Mouse (Mus musculus) thymus, adult 2 months (tissue): ENCODE measurements at regions not wholly inside any gene's neighbourhood (a gene's known extent, or its start where the extent isn't known, plus 50 kb on each side); places are given as distances from the start of the nearest gene placed in this dataset.

Experiments used
- DNase-seq: peaks from one replicate; pipeline ENCODE4 v3.0.0; 2021
- H3K27ac ChIP-seq: fragments of 200-500 bp; 2 replicates; pipeline ENCODE4 v1.5.1; 2012; ENCODE audit warnings: low read length, control low read depth; ENCODE audit not compliant: control insufficient read depth, insufficient read depth
- H3K27me3 ChIP-seq: fragments of 200-500 bp; 2 replicates; pipeline ENCODE4 v1.6.1; 2012; ENCODE audit warnings: mild to moderate bottlenecking, low read length, moderate library complexity, mixed read lengths; ENCODE audit not compliant: control insufficient read depth, insufficient read depth
- H3K36me3 ChIP-seq: fragments of 200-500 bp; 2 replicates; pipeline ENCODE4 v1.6.1; 2012; ENCODE audit warnings: mild to moderate bottlenecking, low read length, moderate library complexity; ENCODE audit not compliant: control insufficient read depth, insufficient read depth
- H3K4me1 ChIP-seq: fragments of 200-500 bp; replicated peaks from 2 replicates; pipeline ENCODE4 v1.6.1; 2012; ENCODE audit warnings: low read length; ENCODE audit not compliant: control insufficient read depth, insufficient read depth
- H3K4me3 ChIP-seq: fragments of 200-500 bp; 2 replicates; pipeline ENCODE4 v1.5.1; 2012; ENCODE audit warnings: mild to moderate bottlenecking, low read length, control low read depth, moderate library complexity; ENCODE audit not compliant: control insufficient read depth, insufficient read depth
- CTCF ChIP-seq: fragments of 200-500 bp; IDR thresholded peaks from 2 replicates; pipeline ENCODE4 v1.5.1; 2012; ENCODE audit warnings: mild to moderate bottlenecking, control low read depth, low read length, moderate library complexity, borderline replicate concordance; ENCODE audit not compliant: control insufficient read depth, poor library complexity, insufficient read depth; ENCODE audit errors: extremely low read depth
- POLR2A ChIP-seq: fragments of 200-500 bp; IDR thresholded peaks from 2 replicates; pipeline ENCODE4 v1.6.1; 2012; ENCODE audit warnings: mild to moderate bottlenecking, low read length, control low read depth, moderate library complexity; ENCODE audit not compliant: control insufficient read depth, poor library complexity, insufficient read depth; ENCODE audit errors: extremely low read depth
- WGBS: fragments of 180-500 bp; shearing (Covaris S2); methylation state at CpG from one replicate; pipeline ENCODE4 v1.1.7; 2018; 5-methylcytosine and 5-hydroxymethylcytosine counted together

- Histone ChIP-seq H3K27ac (no peak overlapping the region), H3K36me3 (no peaks in the 10 kb centered on the region), H3K4me1 (peaks cover 6% of the 10 kb centered on the region), H3K4me3 (no peak overlapping the region), H3K27me3 (no peaks in the 10 kb centered on the region; the same call in 1 of the 2 replicates)
- TF ChIP-seq CTCF (no peak), POLR2A (no peak)
- WGBS = 90% methylated on average over 4 of the region's 4 CpGs
- no peak for DNase-seq
These were observed 59.4 kb upstream of the Ifne start for GRCm38 (mm10) chr4:88939397-88939796.

GRCm38 (mm10) chr4:88938712-88939032 lies 58.7 kb upstream of the Ifne start:
- 28% methylated on average over 11 of the region's 11 CpGs for WGBS
- TF ChIP-seq CTCF = no peak
- no peak for TF ChIP-seq POLR2A
- DNase-seq = no peak
- Histone ChIP-seq H3K4me1 (peaks cover 6% of the 10 kb centered on the region), H3K27me3 (no peaks in the 10 kb centered on the region; the same call in 1 of the 2 replicates), H3K4me3 (peak overlapping the region; percentile 10; the same call in 1 of the 2 replicates), H3K36me3 (no peaks in the 10 kb centered on the region), H3K27ac (no peak overlapping the region)

- TF ChIP-seq CTCF (no peak), POLR2A (no peak)
- DNase-seq = peak; percentile 42
- Histone ChIP-seq H3K4me1 (peaks cover 6% of the 10 kb centered on the region), H3K27ac (no peak overlapping the region), H3K36me3 (no peaks in the 10 kb centered on the region), H3K4me3 (peak overlapping the region; percentile 37), H3K27me3 (no peaks in the 10 kb centered on the region; the same call in 1 of the 2 replicates)
- WGBS = under 1% methylated on average over 93 of the region's 104 CpGs
These were observed 58.1 kb upstream of the Ifne start for GRCm38 (mm10) chr4:88937866-88938711.

- H3K4me3 ChIP-seq = no peak overlapping the region
These were observed 57.0 kb upstream of the Ifne start for GRCm38 (mm10) chr4:88936976-88937375.

GRCm38 (mm10) chr4:88935901-88936300 lies 55.9 kb upstream of the Ifne start:
- no peak overlapping the region for H3K27ac ChIP-seq
- WGBS = 97% methylated on average over 2 of the region's 2 CpGs
- no peaks in the 10 kb centered on the region; the same call in 1 of the 2 replicates for H3K27me3 ChIP-seq
- peaks cover 6% of the 10 kb centered on the region for H3K4me1 ChIP-seq
- H3K36me3 ChIP-seq = no peaks in the 10 kb centered on the region
- no peak overlapping the region for H3K4me3 ChIP-seq
- DNase-seq = no peak
- TF ChIP-seq CTCF = no peak
- TF ChIP-seq POLR2A = no peak

More at GRCm38 (mm10) chr4:88936976-88937375, 57.0 kb upstream of the Ifne start:
- Histone ChIP-seq H3K36me3 (no peaks in the 10 kb centered on the region), H3K4me1 (peaks cover 6% of the 10 kb centered on the region), H3K27ac (no peak overlapping the region), H3K27me3 (no peaks in the 10 kb centered on the region; the same call in 1 of the 2 replicates)
- 67% methylated on average over 6 of the region's 6 CpGs for WGBS
- TF ChIP-seq POLR2A (no peak), CTCF (no peak)
- no peak for DNase-seq

- Histone ChIP-seq H3K36me3 (no peaks in the 10 kb centered on the region), H3K27ac (no peak overlapping the region), H3K4me3 (no peak overlapping the region), H3K27me3 (no peaks in the 10 kb centered on the region; the same call in 1 of the 2 replicates), H3K4me1 (peaks cover 6% of the 10 kb centered on the region)
- TF ChIP-seq POLR2A = no peak
- no peak for DNase-seq
- WGBS = 83% methylated on average over 7 of the region's 7 CpGs
These were observed 55.3 kb upstream of the Ifne start for GRCm38 (mm10) chr4:88935316-88935715.

GRCm38 (mm10) chr4:88934266-88935025 lies 54.4 kb upstream of the Ifne start:
- Histone ChIP-seq H3K4me1 (peaks cover 6% of the 10 kb centered on the region), H3K36me3 (no peaks in the 10 kb centered on the region), H3K4me3 (no peak overlapping the region), H3K27ac (no peak overlapping the region), H3K27me3 (no peaks in the 10 kb centered on the region; the same call in 1 of the 2 replicates)
- 88% methylated on average over 8 of the region's 8 CpGs for WGBS
- no peak for DNase-seq
- TF ChIP-seq CTCF = no peak
- no peak for TF ChIP-seq POLR2A
